Mouse (Mus musculus) lung, adult 2 months (tissue): ENCODE measurements at regions not wholly inside any gene's neighbourhood (a gene's known extent, or its start where the extent isn't known, plus 50 kb on each side); places are given as distances from the start of the nearest gene placed in this dataset.

Experiments used
- CTCF ChIP-seq: fragments of 200-500 bp; IDR thresholded peaks from 2 replicates; pipeline ENCODE4 v1.5.1; 2011; ENCODE audit warnings: mild to moderate bottlenecking, low read length, control low read depth; ENCODE audit not compliant: insufficient read depth
- POLR2A ChIP-seq: fragments of 200-500 bp; IDR thresholded peaks from 2 replicates; pipeline ENCODE4 v1.6.1; 2011; ENCODE audit warnings: low read depth, mild to moderate bottlenecking, control low read depth, low read length, borderline replicate concordance; ENCODE audit errors: extremely low read depth

DNA sequence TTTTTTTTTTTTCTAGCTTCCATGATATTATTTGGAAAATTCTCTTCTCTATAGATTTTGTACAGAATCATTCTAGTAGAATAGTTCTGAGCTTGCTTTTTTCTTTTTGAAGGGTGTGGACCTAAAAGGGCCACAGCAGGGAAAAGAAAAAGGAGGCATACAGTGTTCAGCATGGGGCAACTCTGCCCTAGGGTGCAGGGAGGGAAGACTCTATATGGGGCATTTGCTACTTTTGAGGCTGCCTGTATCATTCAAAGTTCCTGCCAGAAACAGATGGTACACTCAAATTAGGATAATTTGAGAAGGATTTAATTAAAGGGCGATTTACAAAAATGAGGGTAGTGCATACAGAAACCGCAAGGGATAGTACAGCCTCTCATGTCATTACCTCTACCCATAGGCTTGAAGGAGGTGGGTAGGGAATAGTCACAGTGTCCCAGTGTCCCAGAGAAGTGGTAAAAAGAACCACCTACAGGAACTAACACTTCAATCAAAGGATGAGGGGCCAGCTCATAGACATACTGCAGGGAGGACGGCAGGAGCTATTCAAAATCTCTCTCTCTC lies 128.4 kb upstream of the Speer2 start:
- TF ChIP-seq POLR2A (no peak), CTCF (no peak)
